Comparison of ENCODE assay signal across 17 mouse cellular contexts in the genomic region with DNA sequence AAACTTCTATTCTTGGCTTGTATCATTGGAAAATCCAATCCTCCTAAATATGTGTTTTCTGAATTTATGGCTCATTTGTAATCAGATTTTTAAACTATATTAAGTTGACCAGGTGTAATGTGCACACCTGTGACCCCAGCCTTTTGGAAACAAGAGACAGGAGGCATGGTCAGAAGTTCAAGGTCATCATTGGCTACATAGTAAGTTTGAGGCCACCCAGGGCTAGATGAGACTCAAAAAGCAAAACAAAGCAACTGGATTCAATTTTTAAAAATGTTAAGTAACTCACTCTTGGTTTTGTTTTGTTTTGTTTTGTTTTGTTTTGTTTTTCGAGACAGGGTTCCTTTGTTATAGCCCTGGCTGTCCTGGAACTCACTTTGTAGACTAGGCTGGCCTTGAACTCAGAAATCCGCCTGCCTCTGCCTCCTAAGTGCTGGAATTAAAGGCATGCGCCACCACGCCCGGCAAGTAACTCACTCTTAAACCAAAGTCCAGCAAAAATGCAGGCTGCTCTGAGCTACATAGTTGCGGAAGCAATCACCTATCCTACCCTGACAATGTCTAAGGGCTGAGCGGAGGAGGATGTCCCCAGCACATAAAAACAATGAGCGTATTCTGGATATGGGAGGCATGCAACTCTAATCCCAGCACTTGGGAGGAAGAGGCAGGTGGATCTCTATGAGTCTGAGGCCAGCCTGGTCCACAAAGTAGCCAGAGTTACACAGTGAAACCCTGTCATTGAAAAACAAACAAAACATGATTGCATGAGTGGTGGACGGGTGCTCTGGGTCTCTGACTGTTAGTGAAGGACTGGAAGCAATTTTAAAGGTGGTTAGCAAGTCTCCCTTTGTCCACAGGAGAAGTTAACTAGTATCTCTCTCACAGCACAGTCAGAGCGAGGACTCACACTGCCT.
"Had no signal": no experiment of that assay in that cellular context is flagged by ENCODE, and none has a peak within 500 bp of the region (broad histone marks: within the 10 kb centered on the region; RNA-seq: fewer than 3 reads in every experiment).

No protein-coding gene starts in this region.

- H3K4me1 ChIP-seq: limb, embryonic 15.5 days; lung, embryonic 15.5 days; megakaryocyte, embryonic 14.5 days; neural tube, embryonic 13.5 days had no signal

- H3K27ac ChIP-seq: limb, embryonic 12.5 days; limb, embryonic 15.5 days; lung, embryonic 15.5 days; neural tube, embryonic 13.5 days had no signal

- H3K27me3 ChIP-seq: limb, embryonic 12.5 days; limb, embryonic 15.5 days; lung, embryonic 15.5 days; megakaryocyte, embryonic 14.5 days; neural tube, embryonic 13.5 days had no signal

- H3K9me3 ChIP-seq: limb, embryonic 12.5 days; limb, embryonic 15.5 days; lung, embryonic 15.5 days; neural tube, embryonic 13.5 days had no signal

- H3K4me2 ChIP-seq: limb, embryonic 12.5 days; limb, embryonic 15.5 days; lung, embryonic 15.5 days; midbrain, embryonic 11.5 days; neural tube, embryonic 13.5 days had no signal

- H3K9ac ChIP-seq: limb, embryonic 12.5 days; limb, embryonic 15.5 days; lung, embryonic 15.5 days; neural tube, embryonic 13.5 days had no signal

- H3K4me3 ChIP-seq: limb, embryonic 12.5 days; limb, embryonic 15.5 days; lung, embryonic 15.5 days; megakaryocyte, embryonic 14.5 days; neural tube, embryonic 13.5 days had no signal

- ATAC-seq: intestine, postnatal 0 days had no signal

- DNase-seq: kidney, postnatal 10 days; kidney, postnatal 4 days; left cerebral cortex, postnatal 4 days; lung, adult 18-20 months; lung, postnatal 10 days; lung, postnatal 36 days; midbrain, embryonic 14.5 days; retina, postnatal 1 day; thymus, adult 18-20 months; thymus, postnatal 36 days had no signal
